Mouse (Mus musculus) granulocyte monocyte progenitor cell, adult 5-6 weeks (primary cell): ENCODE measurements around the gene Zfp607b. TPM values are rescaled to one million over a fixed set of nuclear protein-coding genes. Genes with fewer than 3 reads are reported as not detected.

Source experiments
- ATAC-seq: replicated peaks from 2 replicates; pipeline ENCODE4 v1.8.0; 2016; ENCODE audit warnings: mild to moderate bottlenecking, moderate TSS enrichment, inconsistent platforms; ENCODE audit not compliant: poor library complexity, severe bottlenecking
- total RNA-seq, 2 experiments: library from RNA; stranded (forward) in 1 of 2; stranded (reverse) in 1 of 2; fragments of 200-712, 200-1000 nt in 1 of 2; fragments of >200 nt in 1 of 2; fragmentation: Nextera tagmentation in 1 of 2; gene quantifications; 2 replicates each; pipeline ENCODE4 v1.2.3; 2014 to 2017

Gene Zfp607b
- total RNA-seq, 2 experiments from 2014 or later, result 1.7 to 7.9 TPM

- ATAC-seq, result no peak
Observed at GRCm38 (mm10) chr7:27683218-27683617, 5.9 kb upstream of the Zfp607b start.

DNA sequence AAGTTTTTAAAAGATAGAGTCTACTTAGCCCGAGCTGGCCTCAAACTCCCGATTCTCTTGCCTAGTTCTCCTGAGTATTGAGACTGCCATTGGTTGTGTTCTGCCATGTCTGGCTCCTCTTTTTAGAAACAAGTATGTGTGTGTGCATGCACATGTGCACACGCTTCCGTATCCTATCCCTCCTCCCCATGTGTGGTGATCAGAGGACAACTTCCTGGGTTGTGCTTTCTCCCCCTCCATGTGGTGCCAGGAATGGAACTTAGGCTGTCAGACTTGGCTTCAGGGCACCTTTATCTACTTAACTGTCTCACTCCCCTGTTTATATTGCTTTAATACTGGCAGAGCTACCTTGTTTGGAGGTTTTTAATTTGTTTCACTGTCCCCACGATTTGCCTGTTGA lies 3.9 kb upstream of the Zfp607b start:
- no peak for ATAC-seq

GRCm38 (mm10) chr7:27685681-27686080 lies 3.5 kb upstream of the Zfp607b start:
- 0 out of 2 replicates have a peak, but pooled peaks have one; percentile 15 for ATAC-seq

- ATAC-seq, result no peak
Observed at GRCm38 (mm10) chr7:27687043-27687442, 2.1 kb upstream of the Zfp607b start.

- ATAC-seq, result no peak
Observed at GRCm38 (mm10) chr7:27687836-27688235, 1.3 kb upstream of the Zfp607b start.

- ATAC-seq, result no peak; the same call in 1 of the 2 replicates
Observed at GRCm38 (mm10) chr7:27688246-27688788, 823 bp upstream of the Zfp607b start.

DNA sequence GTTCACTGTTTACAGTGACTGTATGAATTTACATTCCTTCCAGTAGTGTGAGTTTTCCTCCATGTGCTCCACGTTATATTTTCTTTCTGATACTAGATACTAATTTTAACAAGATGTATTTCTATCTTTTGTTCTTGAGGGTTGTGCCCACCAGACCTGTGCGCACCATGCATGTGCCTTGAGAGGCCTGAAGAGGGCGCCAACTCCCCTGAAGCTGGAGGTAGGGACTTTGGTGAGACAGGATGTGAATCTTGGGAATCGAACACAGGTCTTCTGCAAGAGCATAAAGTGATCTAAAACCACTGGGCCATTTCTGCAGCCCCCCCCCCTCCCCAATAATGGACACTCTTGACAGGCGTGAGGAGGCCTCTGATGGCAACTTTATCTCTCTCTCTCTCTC lies 1.9 kb downstream of the Zfp607b start:
- ATAC-seq, result peak; percentile 49

DNA sequence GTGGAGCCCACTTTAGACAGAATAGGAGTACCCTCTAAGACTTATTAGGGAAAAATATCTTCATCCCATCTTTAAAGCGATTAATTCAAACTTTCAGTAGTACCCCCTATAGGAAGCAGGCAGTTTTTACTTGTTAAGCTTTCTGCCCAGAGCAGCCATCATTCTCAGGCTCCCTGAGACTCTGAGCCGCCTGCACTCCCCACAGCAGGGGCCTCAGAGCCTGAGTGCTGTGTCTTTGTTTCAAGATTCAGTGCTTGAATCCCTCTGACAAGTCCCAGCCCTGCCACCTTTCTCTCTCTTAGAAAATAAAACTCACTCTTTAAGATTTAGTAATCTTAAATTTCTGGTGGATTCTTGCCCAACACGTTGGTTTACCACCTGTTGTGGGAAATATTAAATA lies 7.6 kb downstream of the Zfp607b start:
- no peak for ATAC-seq

- no peak for ATAC-seq
Observed at GRCm38 (mm10) chr7:27710402-27710801, 21.3 kb downstream of the Zfp607b start.

DNA sequence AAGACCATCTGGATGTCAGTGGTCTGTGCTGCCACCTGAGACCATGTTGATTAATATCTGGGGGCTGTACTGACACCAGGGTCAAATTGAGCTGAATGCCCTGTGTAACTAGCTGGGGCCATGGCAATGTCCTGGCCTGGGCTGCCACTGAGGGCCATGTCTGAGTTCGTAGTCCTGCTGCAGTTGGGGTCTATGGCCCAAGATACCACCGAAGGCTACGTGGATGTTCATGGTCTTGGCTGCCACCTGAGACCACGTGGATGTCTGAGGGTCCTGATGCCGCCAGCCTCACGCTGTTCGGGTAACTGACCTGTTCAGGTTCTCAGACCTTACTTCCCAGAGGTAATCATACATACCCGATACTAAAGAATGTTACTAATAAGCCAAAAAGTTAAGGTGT lies 32.8 kb downstream of the Zfp607b start:
- ATAC-seq, result no peak

DNA sequence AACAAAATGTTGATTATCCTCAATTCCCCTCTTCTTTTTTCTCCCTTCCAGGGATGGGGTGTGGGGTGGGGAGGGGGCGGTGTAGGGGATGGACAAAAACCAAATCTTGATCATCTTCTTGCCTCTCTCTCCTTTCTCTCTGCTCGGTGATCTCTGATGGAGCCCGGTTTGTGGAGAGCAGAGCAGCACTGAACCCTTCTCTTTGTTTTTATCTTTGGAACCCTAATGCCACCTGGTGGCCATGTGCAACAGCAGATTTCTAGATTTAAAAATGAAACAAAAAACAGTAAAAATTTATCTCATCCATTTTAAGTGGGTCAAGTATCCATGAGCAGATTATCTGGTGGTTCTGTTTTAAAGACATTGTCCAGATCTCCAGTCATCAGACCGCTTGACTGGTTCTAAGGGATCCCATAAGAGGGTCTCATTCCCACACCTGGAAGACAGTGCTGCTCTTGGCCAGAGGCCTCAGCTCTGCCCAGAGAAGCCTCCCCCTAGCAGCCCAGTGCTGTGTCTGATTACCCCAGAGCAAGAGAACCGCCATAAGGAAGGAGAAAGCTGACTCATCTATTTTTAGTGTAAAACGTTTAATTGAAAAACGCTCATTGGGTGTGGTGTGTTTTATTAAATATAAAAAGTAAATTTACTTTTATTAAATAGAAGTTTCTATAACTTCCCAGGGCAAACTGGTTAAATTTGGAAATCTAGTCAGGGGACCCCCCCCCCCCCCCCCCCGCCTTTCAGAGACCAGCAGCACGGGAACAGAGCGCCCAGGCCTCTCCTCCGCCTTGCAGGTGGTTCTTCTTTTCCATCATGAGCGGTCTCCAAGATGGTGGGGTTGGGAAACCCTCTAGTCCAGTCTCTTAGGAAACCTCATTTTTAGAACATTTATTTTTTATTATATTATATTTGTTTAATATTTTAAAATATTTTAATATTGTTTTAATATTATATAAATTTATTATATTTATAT lies 36.7 kb downstream of the Zfp607b start:
- peak; percentile 79 for ATAC-seq

- ATAC-seq, result no peak
Observed at GRCm38 (mm10) chr7:27727471-27727870, 38.3 kb downstream of the Zfp607b start.

GRCm38 (mm10) chr7:27731281-27731883 lies 42.2 kb downstream of the Zfp607b start, which contains the start of gene Zfp60:
TSS of gene Zfp60 (plus strand) at chr7:27731389.
- peak; percentile 93 for ATAC-seq

GRCm38 (mm10) chr7:27731946-27732345 lies 42.8 kb downstream of the Zfp607b start:
- ATAC-seq, result no peak

DNA sequence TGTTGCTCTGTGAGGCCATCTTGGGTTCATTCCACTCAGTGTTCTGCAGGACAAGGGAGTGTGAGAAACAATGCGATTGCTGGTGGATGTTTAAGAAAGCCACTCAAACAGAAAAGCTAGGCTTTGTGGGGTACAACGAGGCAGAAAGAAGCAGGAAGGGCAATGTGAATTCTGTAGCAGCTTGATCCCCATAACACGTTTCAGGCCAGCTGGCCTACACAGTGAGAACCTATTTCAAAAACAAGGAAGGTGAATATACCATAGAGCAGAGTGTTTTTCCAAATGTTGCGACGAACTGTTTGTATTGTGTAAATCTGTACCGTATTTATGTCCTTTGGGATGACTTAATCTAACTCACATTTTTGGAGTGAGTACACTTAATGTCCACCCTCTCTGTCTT lies 43.4 kb downstream of the Zfp607b start:
- ATAC-seq, result no peak

DNA sequence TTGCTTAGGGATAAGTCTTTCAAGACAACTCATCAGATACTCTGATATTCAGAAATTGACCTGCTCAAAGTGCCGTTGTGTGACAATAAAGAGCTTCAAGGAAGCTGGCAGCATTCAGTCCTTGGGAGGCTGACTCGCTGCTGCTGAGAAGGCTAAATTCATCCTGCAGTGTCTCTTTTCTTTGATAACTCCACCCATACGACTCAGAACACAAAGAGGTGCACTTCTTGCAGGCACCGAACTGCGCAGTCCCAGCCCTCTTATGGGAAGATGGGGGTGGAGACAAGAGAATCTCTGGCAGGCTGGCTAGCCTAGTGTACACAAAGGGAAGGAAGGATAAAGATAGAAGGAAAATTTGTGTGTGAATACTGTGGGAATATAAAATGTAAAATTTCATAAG lies 46.3 kb downstream of the Zfp607b start:
- no peak for ATAC-seq

Other genes starting within 250 kb of the Zfp607b start
- 0.19 TPM in 1 of 2 replicates, not detected in the other for gene Sptbn4, start 241.7 kb upstream of the Zfp607b start, total RNA-seq (2014; fragmentation: Nextera tagmentation)
- 0.09 TPM in 1 of 2 replicates, not detected in the other for gene Sptbn4, start 241.7 kb upstream of the Zfp607b start, total RNA-seq (2017)
- gene Blvrb, start 241.4 kb upstream of the Zfp607b start, total RNA-seq (2014; fragmentation: Nextera tagmentation), result 10.4 and 12.2 TPM in 2 replicates
- gene Blvrb, start 241.4 kb upstream of the Zfp607b start, total RNA-seq (2017), result 6.2 and 8.6 TPM in 2 replicates
- 4.6 and 5.3 TPM in 2 replicates for gene Sertad3, start 215.6 kb upstream of the Zfp607b start, total RNA-seq (2014; fragmentation: Nextera tagmentation)
- 5.1 and 7.9 TPM in 2 replicates for gene Sertad3, start 215.6 kb upstream of the Zfp607b start, total RNA-seq (2017)
- 1.9 and 2.2 TPM in 2 replicates for gene Sertad1, start 202.4 kb upstream of the Zfp607b start, total RNA-seq (2014; fragmentation: Nextera tagmentation)
- gene Sertad1, start 202.4 kb upstream of the Zfp607b start, total RNA-seq (2017), result 3.7 and 8.9 TPM in 2 replicates
- gene Prx, start 190.0 kb upstream of the Zfp607b start, total RNA-seq (2014; fragmentation: Nextera tagmentation), result 0.13 and 1.4 TPM in 2 replicates
- 0.52 and 0.62 TPM in 2 replicates for gene Prx, start 190.0 kb upstream of the Zfp607b start, total RNA-seq (2017)
- 1.4 TPM in 1 of 2 replicates, not detected in the other for gene Hipk4, start 166.1 kb upstream of the Zfp607b start, total RNA-seq (2014; fragmentation: Nextera tagmentation)
- gene Hipk4, start 166.1 kb upstream of the Zfp607b start, total RNA-seq (2017), result 0.05 and 0.09 TPM in 2 replicates
- 3.8 and 10.6 TPM in 2 replicates for gene Pld3, start 136.1 kb upstream of the Zfp607b start, total RNA-seq (2014; fragmentation: Nextera tagmentation)
- 3.8 and 6.3 TPM in 2 replicates for gene Pld3, start 136.1 kb upstream of the Zfp607b start, total RNA-seq (2017)
- 16.9 and 18.4 TPM in 2 replicates for gene 2310022A10Rik, start 136.1 kb upstream of the Zfp607b start, total RNA-seq (2014; fragmentation: Nextera tagmentation)
- gene 2310022A10Rik, start 136.1 kb upstream of the Zfp607b start, total RNA-seq (2017), result 4.7 and 6.6 TPM in 2 replicates
- gene Akt2, start 97.8 kb upstream of the Zfp607b start, total RNA-seq (2014; fragmentation: Nextera tagmentation), result 36.1 and 48.5 TPM in 2 replicates
- 43.7 and 45.4 TPM in 2 replicates for gene Akt2, start 97.8 kb upstream of the Zfp607b start, total RNA-seq (2017)
- not detected in 2 replicates for gene Ttc9b, start 35.4 kb upstream of the Zfp607b start, total RNA-seq (2014; fragmentation: Nextera tagmentation)
- gene Ttc9b, start 35.4 kb upstream of the Zfp607b start, total RNA-seq (2017), result not detected in 2 replicates
- gene Map3k10, start 14.7 kb upstream of the Zfp607b start, total RNA-seq (2014; fragmentation: Nextera tagmentation), result 3.2 and 3.5 TPM in 2 replicates
- 4.9 and 5.0 TPM in 2 replicates for gene Map3k10, start 14.7 kb upstream of the Zfp607b start, total RNA-seq (2017)
- 11.7 and 20.6 TPM in 2 replicates for gene Zfp60, start 42.0 kb downstream of the Zfp607b start, total RNA-seq (2014; fragmentation: Nextera tagmentation)
- 7.0 and 8.9 TPM in 2 replicates for gene Zfp60, start 42.0 kb downstream of the Zfp607b start, total RNA-seq (2017)
- 9.5 and 10.6 TPM in 2 replicates for gene Zfp626, start 117.9 kb downstream of the Zfp607b start, total RNA-seq (2014; fragmentation: Nextera tagmentation)
- 4.1 and 7.3 TPM in 2 replicates for gene Zfp626, start 117.9 kb downstream of the Zfp607b start, total RNA-seq (2017)
- gene Zfp59, start 149.3 kb downstream of the Zfp607b start, total RNA-seq (2014; fragmentation: Nextera tagmentation), result 0.88 and 3.9 TPM in 2 replicates
- gene Zfp59, start 149.3 kb downstream of the Zfp607b start, total RNA-seq (2017), result 7.4 and 8.9 TPM in 2 replicates
- gene Zfp607a, start 168.2 kb downstream of the Zfp607b start, total RNA-seq (2014; fragmentation: Nextera tagmentation), result 4.7 and 9.4 TPM in 2 replicates
- 6.1 and 13.1 TPM in 2 replicates for gene Zfp607a, start 168.2 kb downstream of the Zfp607b start, total RNA-seq (2017)
- gene Zfp974, start 240.1 kb downstream of the Zfp607b start, total RNA-seq (2014; fragmentation: Nextera tagmentation), result 2.0 and 5.7 TPM in 2 replicates
- 0.36 and 5.4 TPM in 2 replicates for gene Zfp974, start 240.1 kb downstream of the Zfp607b start, total RNA-seq (2017)